Mouse (Mus musculus) right cerebral cortex, adult 2 months (tissue): Measurements from ENCODE around the gene Vps33a.
"Not testable (repeated sequence)": the region's sequence is repeated elsewhere in the genome, so short reads cannot be mapped to it uniquely, and the experiment has no call there.

ENCODE experiments used
- DNase-seq, 2 experiments: peaks; one replicate each; pipeline ENCODE4 v3.0.0; 2021 to 2022; ENCODE audit warnings: low spot score in 2 of 2

The Vps33a gene

DNA sequence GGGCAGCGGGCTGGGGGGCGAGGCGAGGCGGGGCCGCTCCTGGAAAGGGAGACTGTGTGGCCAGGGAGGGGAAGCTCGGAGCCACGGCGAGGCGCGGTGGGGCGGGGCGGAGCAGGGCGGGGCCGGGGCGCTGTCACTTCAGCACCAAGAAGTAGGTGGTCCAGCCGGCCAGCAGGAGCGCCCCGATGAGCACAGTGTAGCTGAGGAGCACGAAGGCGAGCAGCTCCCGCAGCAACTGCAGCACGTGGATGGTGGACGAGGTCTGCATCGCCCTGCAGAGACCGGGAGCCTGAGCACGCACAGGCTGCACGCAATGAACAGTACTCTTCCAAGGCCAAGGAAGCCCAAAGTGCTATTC is 48.5 kb downstream of the Vps33a start:
- DNase-seq: no peak

DNA sequence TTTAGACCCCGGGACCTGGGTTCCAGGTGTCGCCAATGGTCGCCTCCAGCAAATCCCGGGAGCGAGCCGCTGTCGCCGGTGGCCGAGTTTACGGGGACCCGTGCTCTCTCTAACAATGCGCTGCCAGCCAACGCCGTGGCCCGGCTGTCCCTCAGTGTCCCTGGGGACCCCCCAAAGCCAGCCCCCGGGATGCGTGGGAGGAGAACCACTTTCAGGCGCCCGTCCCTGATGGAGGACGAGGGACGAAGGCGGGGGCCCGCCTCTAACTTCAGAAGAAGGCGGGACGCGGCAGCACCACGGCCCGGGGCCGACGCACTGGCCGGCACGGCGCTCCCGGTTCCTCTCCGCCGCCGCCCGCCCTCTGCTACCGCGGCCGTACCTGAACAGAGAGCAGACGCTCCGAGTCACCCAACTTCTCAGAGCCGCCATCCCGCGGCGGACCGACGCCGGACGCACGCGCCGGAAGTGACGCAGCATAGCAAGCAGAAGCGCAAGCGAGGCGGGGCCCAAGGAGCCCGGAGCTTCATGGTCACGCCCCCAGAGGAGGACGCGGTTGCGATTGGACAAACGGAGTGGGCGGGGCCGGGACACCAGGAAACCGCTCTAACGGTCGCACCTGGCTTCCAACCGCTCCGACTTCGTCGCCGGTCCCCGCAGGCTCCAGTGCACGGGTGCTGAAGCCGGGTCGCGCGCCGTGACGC is 49.0 kb downstream of the Vps33a start, which contains the start of gene Diablo:
Gene Diablo, minus strand, starts transcription at position 485 of the 701 bp plus-strand sequence.
- DNase-seq: peak; percentile 98 to 99

DNA sequence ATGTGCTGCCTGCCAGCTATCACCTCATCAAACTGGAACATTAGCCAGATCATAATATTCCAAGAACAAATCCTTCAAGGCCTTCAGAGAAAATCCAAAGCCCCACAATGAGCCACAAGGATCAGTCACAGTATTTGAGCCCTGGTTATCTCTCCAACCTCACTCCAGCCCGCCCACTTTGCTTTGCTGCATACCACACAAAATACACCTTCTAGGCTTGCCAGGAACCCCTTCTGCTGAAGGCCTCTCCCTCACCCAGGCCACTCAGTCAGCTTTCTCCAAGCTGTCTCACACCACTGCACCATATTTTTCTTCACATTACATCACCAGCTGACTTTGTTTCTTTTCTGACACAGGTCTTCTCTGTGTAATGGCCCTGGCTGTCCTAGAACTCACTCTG is 50.7 kb downstream of the Vps33a start:
- no peak for DNase-seq

DNA sequence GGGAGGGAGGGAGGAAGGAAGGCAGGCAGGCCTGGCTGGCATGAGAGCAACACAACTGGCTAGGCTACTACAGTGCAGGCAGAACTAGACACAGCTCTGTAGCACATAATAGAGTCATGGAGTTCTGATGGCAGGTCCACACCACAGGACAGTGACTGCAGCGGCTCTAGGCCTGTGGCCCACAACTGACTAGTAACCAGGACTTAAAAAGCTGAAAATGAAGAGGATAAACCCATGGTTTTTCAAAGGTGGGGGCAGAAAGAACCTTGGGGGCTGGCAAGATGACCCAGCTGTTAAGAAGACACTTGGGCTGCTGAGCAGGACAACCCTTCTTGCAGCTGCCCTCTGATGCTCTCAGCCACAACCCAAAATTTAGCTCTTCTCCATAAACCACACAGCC is 51.2 kb downstream of the Vps33a start:
- no peak for DNase-seq

DNA sequence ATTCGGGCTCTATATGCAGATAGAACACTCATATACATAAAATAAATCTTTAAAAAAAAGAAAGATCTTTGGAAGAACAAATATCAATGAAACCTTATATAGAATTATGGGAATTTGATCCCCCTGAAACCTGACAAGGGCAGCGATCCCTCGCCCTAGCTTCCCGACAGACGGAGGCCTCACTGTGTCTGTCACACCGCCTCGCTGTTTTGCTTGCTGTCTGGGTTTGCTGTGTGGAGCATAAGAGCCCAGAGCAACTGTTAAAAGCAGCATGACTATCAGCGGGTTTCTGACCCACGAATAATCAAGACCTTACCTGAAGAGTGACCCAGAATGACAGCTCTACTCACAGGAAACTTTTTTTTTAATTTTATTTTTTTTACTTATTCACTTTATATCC is 52.2 kb downstream of the Vps33a start:
- no peak for DNase-seq

DNA sequence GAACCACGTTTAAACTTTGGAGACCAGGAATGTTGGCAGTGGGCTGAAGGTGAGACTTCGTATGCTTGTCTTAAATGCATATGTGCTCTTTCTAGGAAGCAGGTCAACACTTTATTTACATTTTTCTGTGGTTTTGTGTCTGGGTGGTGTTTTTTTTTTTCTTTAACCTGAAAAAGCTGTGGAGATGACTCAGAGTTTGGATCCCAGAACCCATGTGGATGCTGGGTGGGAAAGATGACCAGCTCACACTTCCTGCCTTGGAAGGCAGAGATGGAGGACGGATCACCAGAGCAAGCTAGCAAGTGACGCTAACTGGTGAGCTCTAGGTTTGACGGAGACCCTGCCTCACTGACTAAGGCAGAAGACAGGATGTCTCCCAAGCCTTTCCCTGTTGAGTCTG is 58.0 kb downstream of the Vps33a start:
- no peak for DNase-seq

DNA sequence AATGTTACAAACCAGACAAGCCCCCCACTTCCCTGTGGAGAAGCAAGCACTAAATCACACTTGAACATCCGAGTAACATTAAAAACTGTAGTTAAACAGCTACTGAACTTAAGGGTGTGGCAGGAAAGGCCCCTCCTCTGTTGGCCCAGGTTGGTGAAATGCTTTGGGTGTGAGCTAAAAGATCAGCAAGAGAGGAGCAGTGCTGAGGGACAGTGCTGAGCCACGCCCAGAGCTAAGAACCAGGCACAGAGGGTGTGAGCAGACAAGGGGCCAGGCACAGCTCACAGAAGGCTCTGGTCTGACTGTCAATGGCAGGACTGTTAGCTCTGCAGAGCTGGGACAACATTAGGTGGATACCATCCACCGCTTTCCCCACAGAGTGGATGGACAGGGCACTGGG is 60.7 kb downstream of the Vps33a start:
- no peak for DNase-seq

DNA sequence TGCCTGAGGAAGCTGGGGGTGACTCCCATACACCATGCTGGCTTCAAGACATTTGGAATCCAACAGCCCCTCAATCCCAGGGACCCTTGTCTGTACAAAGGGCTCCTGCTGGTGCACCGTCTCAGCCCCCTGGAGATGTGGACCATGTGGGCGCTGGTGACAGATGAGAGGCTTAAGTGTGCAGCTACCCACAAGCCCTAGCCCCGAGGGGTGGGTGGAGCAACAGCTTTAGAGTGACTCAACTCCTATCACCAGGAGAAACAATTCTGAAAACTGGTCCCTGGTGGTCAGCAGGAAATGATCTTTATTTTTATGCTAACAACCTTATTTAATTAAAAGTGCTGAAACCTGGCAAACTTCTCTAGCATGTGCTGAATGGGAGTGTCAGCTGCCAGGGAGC is 61.4 kb downstream of the Vps33a start:
- not testable (repeated sequence) for DNase-seq

DNA sequence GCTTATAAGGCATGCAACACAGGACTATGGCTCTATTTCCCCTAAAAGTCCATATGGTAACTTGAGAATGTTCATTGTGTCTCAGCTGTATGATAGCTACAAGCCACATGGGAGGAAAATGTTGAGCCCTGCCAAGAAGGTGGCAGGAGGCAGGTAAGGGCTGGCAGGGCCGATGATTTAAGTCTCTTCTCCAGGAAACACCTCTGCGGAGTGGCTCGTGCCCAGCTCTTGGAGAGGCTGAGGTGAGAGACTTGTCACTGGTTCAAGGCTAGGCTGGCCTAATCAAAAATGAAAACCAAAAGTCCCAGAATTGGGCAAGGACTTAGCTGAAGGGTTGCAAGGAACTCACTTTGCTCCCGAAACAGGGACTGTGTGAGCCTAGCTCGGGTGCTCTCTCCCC is 62.7 kb downstream of the Vps33a start, which contains the start of gene B3gnt4:
Gene B3gnt4, plus strand, starts transcription at position 301 of the 400 bp plus-strand sequence.
- DNase-seq: no peak

DNA sequence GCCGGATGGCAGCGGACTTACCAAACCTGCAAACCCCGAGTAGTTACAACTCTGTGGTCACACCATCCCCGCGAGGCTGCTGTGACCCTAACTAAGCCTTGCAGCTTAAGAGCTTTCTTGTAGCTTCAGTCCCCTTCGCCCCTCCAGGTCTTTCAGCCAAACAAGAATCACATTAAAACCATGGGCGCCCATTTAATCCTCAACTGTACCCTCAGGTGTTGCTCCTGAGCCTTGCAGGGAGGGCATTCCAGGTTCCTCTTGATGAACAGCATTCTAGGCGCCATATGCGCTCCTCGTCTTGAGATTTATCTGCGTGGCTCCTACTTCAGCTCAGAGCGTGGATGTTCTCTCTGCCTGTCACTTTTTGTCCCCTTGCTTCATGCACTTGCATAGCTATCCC is 63.9 kb downstream of the Vps33a start:
- no peak for DNase-seq

DNA sequence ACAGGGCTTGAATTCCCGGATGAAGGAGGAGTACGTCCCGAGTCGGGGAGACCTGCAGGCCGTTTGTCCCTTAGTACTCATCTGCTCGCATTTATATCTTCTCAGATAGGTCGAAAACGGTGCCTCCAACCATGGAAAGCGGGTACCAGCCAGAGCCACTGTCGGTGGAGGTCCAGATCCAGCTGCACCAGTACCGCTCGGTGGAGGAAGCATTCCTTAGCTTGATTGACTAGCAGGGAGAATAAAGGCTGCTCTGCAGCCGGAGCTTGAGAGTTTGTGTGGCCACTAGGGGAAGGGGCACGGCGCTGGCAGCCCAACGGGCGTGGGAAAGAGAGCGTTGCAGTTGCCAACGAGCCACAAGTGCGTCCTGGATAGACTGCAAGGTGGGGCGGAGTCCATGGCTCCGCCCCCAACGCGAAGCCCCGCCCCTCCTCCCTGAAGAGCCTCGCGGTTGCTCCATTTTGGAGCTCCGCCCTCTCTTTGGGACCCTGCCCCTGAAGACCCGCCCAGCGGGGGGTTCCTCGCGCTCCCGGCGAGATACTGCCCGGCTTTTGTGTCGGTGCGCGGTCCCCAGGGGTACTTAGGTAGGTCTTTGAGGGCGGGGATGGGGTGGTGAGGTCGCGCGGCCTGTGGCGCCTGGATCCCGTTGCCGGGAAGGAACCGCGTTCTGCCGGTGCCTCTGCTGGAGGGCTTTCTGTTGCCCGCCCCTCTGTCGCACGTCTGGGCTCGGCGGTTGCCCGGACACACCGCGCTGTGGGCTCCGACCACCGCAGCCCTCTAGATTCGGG is 64.7 kb downstream of the Vps33a start:
- DNase-seq: peak; percentile 70 to 82

DNA sequence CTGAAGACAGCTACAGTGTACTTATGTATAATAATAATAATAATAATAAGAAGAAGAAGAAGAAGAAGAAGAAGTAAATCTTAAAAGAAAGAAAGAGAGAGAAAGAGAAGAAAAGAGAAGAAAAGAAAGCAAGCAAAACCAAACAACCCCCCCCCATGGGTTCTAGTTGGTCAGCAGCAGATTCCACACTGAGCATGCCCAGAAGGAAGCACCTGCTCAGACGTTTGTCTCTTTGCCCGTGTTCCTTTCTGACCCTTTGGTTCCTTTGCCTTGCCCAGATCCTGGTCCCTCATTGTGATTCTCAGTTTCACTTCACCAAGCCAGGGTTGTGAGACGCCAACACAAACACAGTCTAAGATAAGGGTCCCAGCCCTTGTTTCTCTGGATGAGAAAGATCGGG is 70.9 kb downstream of the Vps33a start:
- no peak for DNase-seq

DNA sequence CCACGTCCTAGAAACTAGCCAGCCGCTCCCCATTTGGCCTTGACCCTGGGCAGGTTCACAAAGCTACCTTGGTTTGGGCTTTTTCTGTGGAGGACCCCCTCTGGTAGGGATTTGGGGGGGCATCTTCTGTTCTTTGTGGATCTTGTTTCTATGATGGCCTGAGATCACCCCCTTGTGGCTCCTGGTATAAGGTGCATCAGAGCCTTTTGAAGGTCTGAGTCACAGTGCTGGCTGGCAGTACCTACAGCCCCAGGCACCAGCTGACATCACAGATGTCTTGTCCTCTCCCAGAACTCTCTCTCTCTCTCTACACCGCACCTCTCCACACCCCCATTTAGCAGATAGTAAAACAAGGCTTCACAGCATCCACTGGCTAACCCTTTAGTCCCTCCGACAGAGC is 73.1 kb downstream of the Vps33a start:
- DNase-seq: peak; percentile 61 to 74

DNA sequence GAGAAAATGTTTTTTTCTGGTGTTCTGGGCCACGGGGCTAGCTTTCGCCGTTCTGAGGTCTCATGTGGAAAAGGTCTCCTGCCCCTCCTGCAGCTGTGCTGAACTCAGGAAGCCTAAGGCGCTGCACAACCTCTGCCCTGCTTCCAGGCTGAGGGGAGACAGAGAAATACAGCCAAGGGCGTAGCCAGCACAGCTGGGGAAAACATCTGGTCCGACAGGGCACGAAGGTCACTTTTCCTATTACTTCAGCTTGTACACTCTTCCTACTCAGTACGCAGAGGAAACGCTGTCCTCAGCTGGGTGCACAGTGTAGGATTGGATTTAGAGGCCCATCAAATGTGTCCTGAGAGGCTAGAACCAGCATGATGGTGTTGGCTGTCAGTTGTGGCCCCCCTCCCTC is 82.9 kb downstream of the Vps33a start:
- no peak for DNase-seq

DNA sequence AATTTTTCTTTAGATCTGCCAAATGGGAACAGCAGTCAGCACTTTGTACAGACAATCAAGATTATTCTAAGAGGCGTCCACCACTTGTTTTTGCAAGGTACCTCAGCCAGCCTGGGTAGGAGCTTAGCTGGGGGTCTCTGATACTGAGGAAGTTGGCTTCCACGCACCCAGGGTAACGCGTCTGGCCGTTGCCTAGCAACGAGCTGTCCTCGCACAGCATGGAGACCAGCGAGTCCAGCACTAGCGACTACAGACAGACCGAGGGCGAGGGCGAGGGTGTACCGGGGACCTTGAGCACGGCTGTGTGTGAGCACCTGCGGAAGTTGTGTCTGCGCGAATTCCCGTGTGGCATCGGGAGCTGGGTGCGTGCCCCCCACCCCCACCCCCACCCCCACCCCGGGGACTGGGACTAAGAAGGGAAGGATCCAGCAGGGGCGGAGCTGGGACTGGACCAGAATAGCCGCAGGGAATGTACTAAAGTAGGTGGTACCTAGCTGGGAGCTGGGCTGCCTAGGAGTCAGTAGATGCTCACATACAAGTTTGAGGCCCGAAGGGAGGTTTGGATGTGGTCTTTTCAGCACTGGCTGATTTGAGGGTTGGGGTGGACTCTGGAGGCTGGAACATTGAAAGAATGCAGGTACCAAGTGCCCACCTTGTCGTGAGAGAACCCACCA is 83.6 kb downstream of the Vps33a start, which contains the start of the genes Lrrc43 and Il31:
Gene Lrrc43, plus strand, starts transcription at position 194 of the 674 bp plus-strand sequence.
Gene Il31, minus strand, starts transcription at position 378 of the 674 bp plus-strand sequence.
- DNase-seq: peak in 1 of 2 experiments; percentile 22

DNA sequence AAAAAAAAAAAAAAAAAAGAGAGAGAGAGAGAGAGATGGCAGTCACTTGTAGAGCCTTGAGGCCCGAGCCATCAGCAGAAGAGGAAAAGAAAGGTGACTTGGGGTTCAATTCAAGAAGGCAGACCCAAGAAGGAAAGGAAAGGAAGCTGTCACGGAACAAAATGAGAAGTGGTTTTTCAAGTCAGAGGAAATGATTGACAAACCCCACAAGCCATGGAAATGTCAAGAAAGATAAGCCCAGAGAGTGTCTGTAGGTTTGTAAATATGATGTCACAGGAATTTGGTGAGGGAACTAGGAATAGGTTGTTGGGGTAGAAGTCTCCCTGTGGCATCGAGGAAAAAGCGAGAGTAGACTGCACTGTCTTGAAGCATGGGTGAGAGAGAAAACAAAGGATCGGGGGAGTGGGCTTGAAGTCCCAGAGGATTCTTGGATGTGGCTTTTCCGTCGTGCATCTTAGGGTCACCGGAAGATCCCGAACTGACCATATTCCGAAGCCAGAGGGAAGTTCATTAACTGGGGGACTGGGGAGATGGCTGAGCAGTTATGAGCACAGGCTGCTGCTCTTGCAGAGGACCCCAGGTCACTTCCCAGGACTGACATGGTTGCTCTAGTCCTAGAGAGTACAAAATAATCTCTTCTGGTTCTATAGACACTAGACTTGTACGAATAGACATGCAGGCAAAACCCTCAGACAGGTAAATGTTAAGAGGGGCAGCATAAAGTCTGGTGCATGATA is 85.0 kb downstream of the Vps33a start:
- no peak for DNase-seq
